Comparison of ENCODE assay signal across 13 mouse cellular contexts in the genomic region with DNA sequence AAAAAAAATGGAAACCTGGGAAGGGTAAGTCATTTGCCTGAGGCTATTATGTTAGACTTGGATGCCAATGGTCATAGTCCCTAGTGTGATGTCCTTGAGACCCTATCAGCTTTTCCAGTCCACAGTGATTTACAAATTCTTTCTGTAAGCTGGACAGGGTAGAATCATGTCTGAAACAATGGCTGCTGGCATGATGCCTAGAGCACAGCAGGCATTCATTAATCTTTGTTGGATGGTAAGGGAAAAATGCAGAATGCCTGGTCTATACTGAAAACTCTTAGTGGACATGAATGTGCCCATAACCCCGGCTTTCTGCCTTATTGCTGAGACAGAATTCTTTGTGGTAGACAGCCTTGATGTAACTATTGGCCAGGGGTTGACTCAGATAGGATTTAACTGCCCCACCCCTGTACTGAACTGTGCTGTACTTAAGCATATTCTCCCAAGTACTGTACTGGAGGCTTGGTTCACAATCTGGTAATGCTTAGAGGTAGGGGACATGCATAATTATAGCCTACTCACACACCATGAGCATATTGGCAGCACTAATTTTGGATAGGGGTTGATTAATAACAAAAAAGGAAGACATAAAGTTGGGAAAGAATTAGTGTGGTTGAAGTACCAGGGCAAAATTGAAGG.
DNase-seq lines count a peak whose midpoint lies in the region; ATAC-seq and TF ChIP-seq lines count a peak whose summit lies in the region.
"Had no signal": no experiment of that assay in that cellular context is flagged by ENCODE, and none has a peak within 500 bp of the region (broad histone marks: within the 10 kb centered on the region; RNA-seq: fewer than 3 reads in every experiment).

No protein-coding gene starts in this region.

- WGBS in heart, postnatal 0 days = 50% methylated on average over 1 of the region's 1 CpGs

- no peak for DNase-seq in heart, postnatal 0 days (ENCODE audit: low spot score)
- no peak for DNase-seq in heart, adult 9 months (ENCODE audit: low spot score in 2 of 2)
- peak; percentile 23 for DNase-seq in right cerebral cortex, postnatal 10 days (ENCODE audit: low spot score in 2 of 2)
- no peak for DNase-seq in right cerebral cortex, adult 2 months (ENCODE audit: low spot score in 2 of 2)
- DNase-seq in brain, embryonic 14.5 days (ENCODE audit: low read depth) = peak; percentile 73
- DNase-seq in gastrocnemius, postnatal 25 days = no peak
- DNase-seq: heart, adult 18-20 months; kidney, adult 11 months; liver; lung, postnatal 14 days; thymus, adult 18-20 months had no signal

- no peaks in the 10 kb centered on the region for H3K4me1 ChIP-seq in heart, postnatal 0 days (ENCODE audit: control insufficient read depth, insufficient read depth)

- ATAC-seq in heart, postnatal 0 days (ENCODE audit: insufficient read depth, low read depth) = peak; percentile 51; the same call in 1 of the 2 replicates
- no peak for ATAC-seq in megakaryocyte, adult 5-6 weeks (ENCODE audit: poor library complexity, severe bottlenecking)
- ATAC-seq: forebrain, embryonic 16.5 days had no signal

- H3K9me3 ChIP-seq in heart, postnatal 0 days (replicated peaks; ENCODE audit: control insufficient read depth, low read length) = no peaks in the 10 kb centered on the region

- H3K4me3 ChIP-seq in heart, postnatal 0 days (ENCODE audit: low read depth, low read length) = no peak overlapping the region

- no peaks in the 10 kb centered on the region for H3K36me3 ChIP-seq in heart, postnatal 0 days (replicated peaks; ENCODE audit: control insufficient read depth, insufficient read depth, low read length)

- TF ChIP-seq POLR2A in brain, embryonic 14.5 days (IDR thresholded peaks at IDR 0.05; ENCODE audit: borderline replicate concordance, extremely low read depth, insufficient read depth, insufficient read length, poor library complexity, severe bottlenecking) = no peak

- no peak overlapping the region for H3K27ac ChIP-seq in heart, postnatal 0 days (ENCODE audit: low read depth)

- TF ChIP-seq CTCF in heart, postnatal 0 days (IDR thresholded peaks at IDR 0.05; ENCODE audit: low read depth) = no peak
- TF ChIP-seq CTCF in brain, embryonic 14.5 days (IDR thresholded peaks at IDR 0.05; ENCODE audit: borderline replicate concordance, extremely low read depth, insufficient read depth, insufficient read length) = no peak

- no peak overlapping the region for H3K4me2 ChIP-seq in heart, postnatal 0 days (ENCODE audit: low read depth, low read length)

- H3K9ac ChIP-seq in heart, postnatal 0 days (replicated peaks; ENCODE audit: low read depth, low read length) = no peak overlapping the region

- no peaks in the 10 kb centered on the region for H3K27me3 ChIP-seq in heart, postnatal 0 days (ENCODE audit: control insufficient read depth, insufficient read depth, low read length)

- TF ChIP-seq EP300 in heart, postnatal 0 days (IDR thresholded peaks at IDR 0.05; ENCODE audit: low read depth) = no peak

Comparison
In these comparisons a context has a peak if more than half of its experiments do, and no peak if none do; other contexts are left out.
1. DNase-seq: peak in right cerebral cortex, postnatal 10 days (2 of 2) and brain, embryonic 14.5 days (single experiment); none in heart, postnatal 0 days (single experiment), heart, adult 9 months (0 of 2), right cerebral cortex, adult 2 months (0 of 2) and gastrocnemius, postnatal 25 days (single experiment).